Mouse (Mus musculus): ENCODE measurements around the gene Pfkp. TPM values are rescaled to one million over a fixed set of nuclear protein-coding genes. Genes with fewer than 3 reads are reported as not detected.
A peak's percentile ranks its signal among the peaks of the same experiment; 100 is the strongest.

Gene Pfkp
- total and polyA plus RNA-seq, 2 experiments from 2014 or later = 187 to 431 TPM

- H3K27me3 ChIP-seq (ENCODE audit: insufficient read depth, low read length) = no peaks in the 10 kb centered on the region
- no peaks in the 10 kb centered on the region for H3K4me1 ChIP-seq (ENCODE audit: insufficient read depth, low read length)
- H3K4me3 ChIP-seq (ENCODE audit: low read depth, low read length) = no peak overlapping the region
- H3K4me2 ChIP-seq (ENCODE audit: low read depth, low read length, poor library complexity, severe bottlenecking) = no peak overlapping the region
- ATAC-seq (ENCODE audit: low FRiP score) (no peak), DNase-seq (ENCODE audit: low spot score) (no peak)
- no peak overlapping the region for H3K9ac ChIP-seq (replicated peaks; ENCODE audit: low read length, poor library complexity, severe bottlenecking)
- peaks cover 26% of the 10 kb centered on the region for H3K36me3 ChIP-seq (ENCODE audit: insufficient read depth, low read length)
- H3K27ac ChIP-seq (ENCODE audit: low read depth, low read length) = no peak overlapping the region
- TF ChIP-seq CTCF (IDR thresholded peaks at IDR 0.05) = no peak
- WGBS = 73% methylated on average over 3 of the region's 3 CpGs
- H3K9me3 ChIP-seq (ENCODE audit: low read length) = no peaks in the 10 kb centered on the region
Measured at GRCm38 (mm10) chr13:6590846-6591245, 57.7 kb downstream of the Pfkp start.

DNA sequence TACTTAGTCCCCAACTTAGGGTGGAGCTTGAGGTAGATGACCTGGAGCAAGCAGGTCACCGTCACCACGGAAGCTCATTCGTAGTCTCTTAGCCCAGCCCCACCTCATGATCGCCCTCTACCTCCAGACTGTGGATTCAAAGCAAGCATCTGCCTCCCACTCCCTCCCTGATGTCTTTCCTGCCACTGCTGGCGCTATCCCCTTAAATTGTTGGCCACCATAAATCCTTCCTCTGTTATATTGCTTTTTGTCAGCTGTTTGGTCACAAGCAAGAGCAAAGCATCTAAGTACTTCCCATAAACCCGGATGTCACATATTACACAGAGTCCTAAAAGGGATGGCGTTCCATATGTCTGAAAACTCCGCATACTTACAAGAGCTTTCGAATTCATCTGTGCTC is 62.6 kb downstream of the Pfkp start:
- no peak for DNase-seq (ENCODE audit: low spot score)
- 72% methylated on average over 9 of the region's 9 CpGs for WGBS
- peaks cover 55% of the 10 kb centered on the region for H3K36me3 ChIP-seq (ENCODE audit: insufficient read depth, low read length)
- H3K9me3 ChIP-seq (ENCODE audit: low read length) = no peaks in the 10 kb centered on the region
- H3K4me3 ChIP-seq (ENCODE audit: low read depth, low read length) = no peak overlapping the region
- no peak overlapping the region for H3K27ac ChIP-seq (ENCODE audit: low read depth, low read length)
- H3K4me1 ChIP-seq (ENCODE audit: insufficient read depth, low read length) = no peaks in the 10 kb centered on the region
- TF ChIP-seq CTCF (IDR thresholded peaks at IDR 0.05) = no peak
- no peaks in the 10 kb centered on the region for H3K27me3 ChIP-seq (ENCODE audit: insufficient read depth, low read length)
- no peak overlapping the region for H3K9ac ChIP-seq (replicated peaks; ENCODE audit: low read length, poor library complexity, severe bottlenecking)
- no peak for ATAC-seq (ENCODE audit: low FRiP score)
- H3K4me2 ChIP-seq (ENCODE audit: low read depth, low read length, poor library complexity, severe bottlenecking) = no peak overlapping the region

DNA sequence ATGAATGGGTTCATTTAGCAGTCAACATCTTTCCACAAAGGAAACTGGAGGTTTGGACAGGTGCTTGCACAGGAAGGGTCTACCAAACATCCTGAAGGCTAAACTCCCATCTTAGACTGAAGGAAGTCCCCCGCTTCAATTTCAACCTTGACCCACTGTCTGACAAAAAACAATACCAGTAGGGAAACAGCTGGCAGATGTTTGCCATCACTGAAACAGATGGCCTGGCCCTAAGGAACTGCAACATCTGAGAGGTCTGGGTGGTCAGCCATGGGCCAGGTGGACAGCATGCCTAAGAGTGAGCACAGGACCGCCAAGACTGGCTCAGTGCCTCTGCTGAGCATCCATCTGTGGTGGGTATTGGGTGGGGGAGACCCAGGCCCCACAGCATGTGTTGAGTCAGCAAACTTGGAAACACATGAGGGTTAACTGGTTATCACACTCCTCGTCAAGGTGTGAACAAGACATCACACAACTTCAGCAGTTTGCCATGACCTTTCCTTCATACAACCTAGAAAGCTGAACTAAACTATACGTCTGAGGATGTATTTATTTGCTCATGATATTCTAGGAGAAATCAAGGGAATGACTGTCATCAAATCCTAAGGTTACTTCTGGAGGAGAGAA is 65.0 kb downstream of the Pfkp start:
- Histone ChIP-seq H3K4me1 (ENCODE audit: insufficient read depth, low read length) (no peaks in the 10 kb centered on the region), H3K27me3 (ENCODE audit: insufficient read depth, low read length) (no peaks in the 10 kb centered on the region), H3K9me3 (ENCODE audit: low read length) (no peaks in the 10 kb centered on the region), H3K4me2 (ENCODE audit: low read depth, low read length, poor library complexity, severe bottlenecking) (no peak overlapping the region), H3K4me3 (ENCODE audit: low read depth, low read length) (no peak overlapping the region), H3K9ac (replicated peaks; ENCODE audit: low read length, poor library complexity, severe bottlenecking) (no peak overlapping the region), H3K27ac (ENCODE audit: low read depth, low read length) (no peak overlapping the region), H3K36me3 (ENCODE audit: insufficient read depth, low read length) (peaks cover 71% of the 10 kb centered on the region)
- no peak for ATAC-seq (ENCODE audit: low FRiP score)
- WGBS = 88% methylated on average over 4 of the region's 4 CpGs
- TF ChIP-seq CTCF (IDR thresholded peaks at IDR 0.05) = no peak
- no peak for DNase-seq (ENCODE audit: low spot score)

DNA sequence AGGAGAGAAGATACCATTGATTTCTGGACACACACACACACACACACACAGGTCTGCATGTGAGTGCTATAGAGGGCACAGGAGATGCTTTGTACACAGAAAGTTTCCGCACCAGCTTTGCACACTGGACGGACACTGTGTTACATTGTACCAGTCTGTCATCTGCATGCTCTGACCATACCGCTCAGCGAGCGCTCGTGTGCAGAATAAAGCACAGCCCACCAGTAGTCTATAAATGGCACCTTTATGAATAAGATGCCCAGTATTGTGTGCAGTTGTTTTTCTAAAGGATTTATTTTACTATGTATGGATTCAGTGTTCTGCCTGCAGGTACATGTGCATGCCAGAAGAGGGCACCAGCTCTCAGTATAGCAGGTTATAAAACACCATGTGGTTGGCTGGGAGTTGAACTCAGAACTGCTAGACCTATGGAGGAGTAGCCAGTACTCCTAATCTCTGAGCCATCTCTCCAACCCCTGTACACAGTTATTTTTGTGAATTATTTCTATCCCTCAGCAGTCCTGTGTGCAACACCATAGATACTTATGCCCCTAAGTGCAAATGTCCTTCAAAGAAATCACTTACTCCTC is 72.6 kb downstream of the Pfkp start:
- Histone ChIP-seq H3K4me3 (ENCODE audit: low read depth, low read length) (no peak overlapping the region), H3K9ac (replicated peaks; ENCODE audit: low read length, poor library complexity, severe bottlenecking) (no peak overlapping the region), H3K27ac (ENCODE audit: low read depth, low read length) (no peak overlapping the region), H3K9me3 (ENCODE audit: low read length) (no peaks in the 10 kb centered on the region), H3K4me2 (ENCODE audit: low read depth, low read length, poor library complexity, severe bottlenecking) (no peak overlapping the region), H3K27me3 (ENCODE audit: insufficient read depth, low read length) (no peaks in the 10 kb centered on the region), H3K36me3 (ENCODE audit: insufficient read depth, low read length) (peaks cover 88% of the 10 kb centered on the region), H3K4me1 (ENCODE audit: insufficient read depth, low read length) (no peaks in the 10 kb centered on the region)
- ATAC-seq (ENCODE audit: low FRiP score) = peak; percentile 29; the same call in 1 of the 2 replicates
- DNase-seq (ENCODE audit: low spot score) = peak; percentile 11
- 96% methylated on average over 6 of the region's 6 CpGs for WGBS
- TF ChIP-seq CTCF (IDR thresholded peaks at IDR 0.05) = peak; percentile 69

DNA sequence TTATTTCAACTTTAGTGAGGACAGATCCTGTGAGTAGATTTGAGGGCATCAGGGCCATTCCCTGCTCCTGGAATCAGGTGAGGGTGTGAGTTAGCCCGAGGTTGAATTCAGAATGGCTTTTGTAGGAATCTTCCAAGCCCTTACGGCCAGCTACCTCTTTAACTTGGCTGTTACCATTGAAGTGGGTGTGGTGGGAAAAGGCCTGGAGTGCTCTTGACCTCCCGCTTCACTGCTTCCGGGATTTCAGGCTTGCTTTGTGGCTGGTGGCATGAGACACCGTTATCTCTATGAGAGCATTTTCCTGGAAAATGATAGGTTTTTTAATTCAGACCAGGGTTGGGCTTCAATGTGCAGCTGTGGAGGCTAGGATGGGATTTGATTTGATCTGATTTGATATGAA is 83.0 kb downstream of the Pfkp start:
- H3K27ac ChIP-seq (ENCODE audit: low read depth, low read length) = no peak overlapping the region
- H3K36me3 ChIP-seq (ENCODE audit: insufficient read depth, low read length) = peaks cover 86% of the 10 kb centered on the region
- no peaks in the 10 kb centered on the region for H3K4me1 ChIP-seq (ENCODE audit: insufficient read depth, low read length)
- H3K4me2 ChIP-seq (ENCODE audit: low read depth, low read length, poor library complexity, severe bottlenecking) = no peak overlapping the region
- H3K27me3 ChIP-seq (ENCODE audit: insufficient read depth, low read length) = no peaks in the 10 kb centered on the region
- no peak overlapping the region for H3K9ac ChIP-seq (replicated peaks; ENCODE audit: low read length, poor library complexity, severe bottlenecking)
- 93% methylated on average over 5 of the region's 5 CpGs for WGBS
- no peak for ATAC-seq (ENCODE audit: low FRiP score)
- no peak for TF ChIP-seq CTCF (IDR thresholded peaks at IDR 0.05)
- H3K4me3 ChIP-seq (ENCODE audit: low read depth, low read length) = no peak overlapping the region
- H3K9me3 ChIP-seq (ENCODE audit: low read length) = no peaks in the 10 kb centered on the region
- no peak for DNase-seq (ENCODE audit: low spot score)

GRCm38 (mm10) chr13:6562409-6562808 is 86.2 kb downstream of the Pfkp start:
- no peak for ATAC-seq (ENCODE audit: low FRiP score)
- H3K4me2 ChIP-seq (ENCODE audit: low read depth, low read length, poor library complexity, severe bottlenecking) = no peak overlapping the region
- no peak overlapping the region for H3K27ac ChIP-seq (ENCODE audit: low read depth, low read length)
- WGBS = 100% methylated on average over 2 of the region's 2 CpGs
- no peak for DNase-seq (ENCODE audit: low spot score)
- H3K9me3 ChIP-seq (ENCODE audit: low read length) = no peaks in the 10 kb centered on the region
- H3K4me3 ChIP-seq (ENCODE audit: low read depth, low read length) = no peak overlapping the region
- no peak for TF ChIP-seq CTCF (IDR thresholded peaks at IDR 0.05)
- no peaks in the 10 kb centered on the region for H3K4me1 ChIP-seq (ENCODE audit: insufficient read depth, low read length)
- H3K36me3 ChIP-seq (ENCODE audit: insufficient read depth, low read length) = peaks cover 66% of the 10 kb centered on the region
- no peaks in the 10 kb centered on the region for H3K27me3 ChIP-seq (ENCODE audit: insufficient read depth, low read length)
- no peak overlapping the region for H3K9ac ChIP-seq (replicated peaks; ENCODE audit: low read length, poor library complexity, severe bottlenecking)
